Mouse (Mus musculus): ENCODE measurements at regions not wholly inside any gene's neighbourhood (a gene's known extent, or its start where the extent isn't known, plus 50 kb on each side); places are given as distances from the start of the nearest gene placed in this dataset.

GRCm38 (mm10) chr15:51635129-51635920 is 2249.4 kb upstream of the Gm7489 start:
- H3K4me3 ChIP-seq (ENCODE audit: low read depth, low read length): no peak overlapping the region
- H3K27ac ChIP-seq (ENCODE audit: insufficient read depth, low read depth, low read length): no peak overlapping the region
- no peaks in the 10 kb centered on the region for H3K27me3 ChIP-seq (ENCODE audit: control insufficient read depth, insufficient read depth, low read length)
- TF ChIP-seq CTCF (IDR thresholded peaks at IDR 0.05; ENCODE audit: extremely low read depth, insufficient read length, insufficient replicate concordance, low read depth, low read length): no peak
- no peak for TF ChIP-seq POLR2A (IDR thresholded peaks at IDR 0.05; ENCODE audit: low read depth, low read length)
- no peaks in the 10 kb centered on the region for H3K4me1 ChIP-seq (ENCODE audit: control insufficient read depth, insufficient read depth, insufficient read length, low read length)
- H3K36me3 ChIP-seq (ENCODE audit: control insufficient read depth, insufficient read depth, low read length): no peaks in the 10 kb centered on the region
- WGBS: 55% methylated on average over 21 of the region's 21 CpGs

- Histone ChIP-seq H3K36me3 (ENCODE audit: control insufficient read depth, insufficient read depth, low read length) (no peaks in the 10 kb centered on the region), H3K27me3 (ENCODE audit: control insufficient read depth, insufficient read depth, low read length) (no peaks in the 10 kb centered on the region), H3K4me3 (ENCODE audit: low read depth, low read length) (no peak overlapping the region), H3K27ac (ENCODE audit: insufficient read depth, low read depth, low read length) (no peak overlapping the region), H3K4me1 (ENCODE audit: control insufficient read depth, insufficient read depth, insufficient read length, low read length) (no peaks in the 10 kb centered on the region)
- WGBS: 91% methylated on average over 1 of the region's 1 CpGs
- no peak for TF ChIP-seq POLR2A (IDR thresholded peaks at IDR 0.05; ENCODE audit: low read depth, low read length)
- no peak for TF ChIP-seq CTCF (IDR thresholded peaks at IDR 0.05; ENCODE audit: extremely low read depth, insufficient read length, insufficient replicate concordance, low read depth, low read length)
These were observed 2247.1 kb upstream of the Gm7489 start for GRCm38 (mm10) chr15:51637570-51637969.

GRCm38 (mm10) chr15:51643772-51644311 is 2240.9 kb upstream of the Gm7489 start:
- Histone ChIP-seq H3K27me3 (ENCODE audit: control insufficient read depth, insufficient read depth, low read length) (no peaks in the 10 kb centered on the region), H3K27ac (ENCODE audit: insufficient read depth, low read depth, low read length) (no peak overlapping the region), H3K4me1 (ENCODE audit: control insufficient read depth, insufficient read depth, insufficient read length, low read length) (no peaks in the 10 kb centered on the region), H3K36me3 (ENCODE audit: control insufficient read depth, insufficient read depth, low read length) (no peaks in the 10 kb centered on the region), H3K4me3 (ENCODE audit: low read depth, low read length) (no peak overlapping the region)
- 71% methylated on average over 6 of the region's 6 CpGs for WGBS
- TF ChIP-seq POLR2A (IDR thresholded peaks at IDR 0.05; ENCODE audit: low read depth, low read length) (no peak), CTCF (IDR thresholded peaks at IDR 0.05; ENCODE audit: extremely low read depth, insufficient read length, insufficient replicate concordance, low read depth, low read length) (no peak)

- Histone ChIP-seq H3K4me3 (ENCODE audit: low read depth, low read length) (no peak overlapping the region), H3K36me3 (ENCODE audit: control insufficient read depth, insufficient read depth, low read length) (no peaks in the 10 kb centered on the region), H3K27me3 (ENCODE audit: control insufficient read depth, insufficient read depth, low read length) (no peaks in the 10 kb centered on the region), H3K27ac (ENCODE audit: insufficient read depth, low read depth, low read length) (no peak overlapping the region), H3K4me1 (ENCODE audit: control insufficient read depth, insufficient read depth, insufficient read length, low read length) (no peaks in the 10 kb centered on the region)
- whole genome bisulfite sequencing: 60% methylated on average over 2 of the region's 2 CpGs
- TF ChIP-seq POLR2A (IDR thresholded peaks at IDR 0.05; ENCODE audit: low read depth, low read length) (no peak), CTCF (IDR thresholded peaks at IDR 0.05; ENCODE audit: extremely low read depth, insufficient read length, insufficient replicate concordance, low read depth, low read length) (no peak)
These were observed 2238.4 kb upstream of the Gm7489 start for GRCm38 (mm10) chr15:51646304-51646703.

- Histone ChIP-seq H3K27me3 (ENCODE audit: control insufficient read depth, insufficient read depth, low read length) (no peaks in the 10 kb centered on the region), H3K27ac (ENCODE audit: insufficient read depth, low read depth, low read length) (no peak overlapping the region), H3K4me1 (ENCODE audit: control insufficient read depth, insufficient read depth, insufficient read length, low read length) (no peaks in the 10 kb centered on the region), H3K4me3 (ENCODE audit: low read depth, low read length) (no peak overlapping the region), H3K36me3 (ENCODE audit: control insufficient read depth, insufficient read depth, low read length) (no peaks in the 10 kb centered on the region)
- TF ChIP-seq POLR2A (IDR thresholded peaks at IDR 0.05; ENCODE audit: low read depth, low read length) (no peak), CTCF (IDR thresholded peaks at IDR 0.05; ENCODE audit: extremely low read depth, insufficient read length, insufficient replicate concordance, low read depth, low read length) (no peak)
- WGBS: 55% methylated on average over 4 of the region's 4 CpGs
These were observed 2232.2 kb upstream of the Gm7489 start for GRCm38 (mm10) chr15:51652497-51652896.

- Histone ChIP-seq H3K36me3 (ENCODE audit: control insufficient read depth, insufficient read depth, low read length) (no peaks in the 10 kb centered on the region), H3K4me3 (ENCODE audit: low read depth, low read length) (no peak overlapping the region), H3K27me3 (ENCODE audit: control insufficient read depth, insufficient read depth, low read length) (no peaks in the 10 kb centered on the region), H3K4me1 (ENCODE audit: control insufficient read depth, insufficient read depth, insufficient read length, low read length) (no peaks in the 10 kb centered on the region), H3K27ac (ENCODE audit: insufficient read depth, low read depth, low read length) (no peak overlapping the region)
- 80% methylated on average over 1 of the region's 1 CpGs for WGBS
- TF ChIP-seq CTCF (IDR thresholded peaks at IDR 0.05; ENCODE audit: extremely low read depth, insufficient read length, insufficient replicate concordance, low read depth, low read length): no peak
- no peak for TF ChIP-seq POLR2A (IDR thresholded peaks at IDR 0.05; ENCODE audit: low read depth, low read length)
These were observed 2227.1 kb upstream of the Gm7489 start for GRCm38 (mm10) chr15:51657621-51658020.

DNA sequence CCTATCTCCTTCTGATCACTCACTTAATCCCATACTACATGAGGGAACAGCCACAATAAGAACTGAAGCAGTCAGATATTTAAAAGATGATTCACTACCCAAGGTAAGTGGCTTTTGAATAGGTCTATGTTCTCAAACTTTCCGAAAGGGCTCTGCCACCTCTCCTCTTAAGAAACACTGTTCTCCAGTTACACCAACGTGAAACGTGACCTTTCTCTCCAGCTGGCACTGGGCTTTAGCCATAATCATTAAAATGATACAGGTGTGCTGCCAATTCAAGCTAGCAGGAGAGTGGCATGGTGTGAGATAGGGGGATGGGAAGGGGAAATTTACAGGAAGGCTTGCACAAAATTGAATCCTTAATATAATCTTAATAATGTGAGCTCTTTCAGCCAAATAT is 2216.4 kb upstream of the Gm7489 start:
- Histone ChIP-seq H3K36me3 (ENCODE audit: control insufficient read depth, insufficient read depth, low read length) (no peaks in the 10 kb centered on the region), H3K27ac (ENCODE audit: insufficient read depth, low read depth, low read length) (no peak overlapping the region), H3K27me3 (ENCODE audit: control insufficient read depth, insufficient read depth, low read length) (no peaks in the 10 kb centered on the region), H3K4me3 (ENCODE audit: low read depth, low read length) (no peak overlapping the region), H3K4me1 (ENCODE audit: control insufficient read depth, insufficient read depth, insufficient read length, low read length) (no peaks in the 10 kb centered on the region)
- WGBS: 63% methylated on average over 3 of the region's 3 CpGs
- no peak for TF ChIP-seq POLR2A (IDR thresholded peaks at IDR 0.05; ENCODE audit: low read depth, low read length)
- TF ChIP-seq CTCF (IDR thresholded peaks at IDR 0.05; ENCODE audit: extremely low read depth, insufficient read length, insufficient replicate concordance, low read depth, low read length): no peak

Measured in small intestine, adult 2 months (tissue).